Mouse (Mus musculus) right cerebral cortex, postnatal 36 days (tissue): ENCODE results near the gene Akap3.

Experiments
- DNase-seq, 2 experiments: peaks; one replicate each; pipeline ENCODE4 v3.0.0; 2022; ENCODE audit warnings: low spot score in 2 of 2, mixed read lengths in 1 of 2

Akap3 gene

GRCm38 (mm10) chr6:126852881-126853280, at the start of gene Akap3:
TSS of gene Akap3 (plus strand) at chr6:126853098.
- DNase-seq = no peak

DNA sequence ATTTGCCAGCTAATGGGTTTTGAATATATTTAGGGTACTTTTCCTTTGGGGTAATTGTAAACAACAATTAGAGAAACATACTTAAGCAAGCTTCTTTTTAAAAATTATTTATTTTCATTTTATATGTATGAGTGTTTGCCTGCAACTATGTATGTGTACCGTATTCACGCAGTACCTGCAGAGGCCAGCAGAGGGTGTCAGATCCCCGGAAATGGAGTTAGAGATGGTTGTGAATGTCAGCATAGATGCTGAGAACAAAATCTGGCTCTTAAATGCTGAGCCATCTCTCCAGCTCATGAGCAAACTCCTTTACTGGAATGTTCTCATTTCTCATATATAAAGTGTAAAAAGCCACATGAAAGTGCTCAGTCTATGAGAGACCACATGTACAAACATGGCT, 46.1 kb upstream of the Akap3 start:
- DNase-seq = no peak

- no peak for DNase-seq
Measured at GRCm38 (mm10) chr6:126808134-126808533, 44.8 kb upstream of the Akap3 start.

- no peak for DNase-seq
Measured at GRCm38 (mm10) chr6:126808561-126808960, 44.3 kb upstream of the Akap3 start.

DNA sequence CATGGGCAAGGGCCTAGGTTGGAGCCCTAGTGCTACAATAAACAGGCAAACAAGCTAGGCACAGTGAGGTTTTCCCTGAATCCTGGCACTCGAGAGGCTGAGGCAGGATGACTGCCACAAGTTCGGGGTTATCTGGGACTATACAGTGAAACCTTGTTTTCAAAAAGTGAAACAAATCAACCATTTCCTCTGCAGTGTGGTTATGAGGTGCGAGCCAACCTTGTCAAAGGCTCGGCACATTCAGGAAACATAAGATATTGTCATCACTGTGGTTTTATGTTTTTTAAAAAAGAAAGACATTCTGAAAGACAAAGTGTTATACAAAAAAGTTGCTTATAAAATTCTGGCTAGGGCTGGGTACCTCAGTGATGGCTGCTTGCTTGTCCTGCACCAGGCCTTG, 41.4 kb upstream of the Akap3 start:
- no peak for DNase-seq

DNA sequence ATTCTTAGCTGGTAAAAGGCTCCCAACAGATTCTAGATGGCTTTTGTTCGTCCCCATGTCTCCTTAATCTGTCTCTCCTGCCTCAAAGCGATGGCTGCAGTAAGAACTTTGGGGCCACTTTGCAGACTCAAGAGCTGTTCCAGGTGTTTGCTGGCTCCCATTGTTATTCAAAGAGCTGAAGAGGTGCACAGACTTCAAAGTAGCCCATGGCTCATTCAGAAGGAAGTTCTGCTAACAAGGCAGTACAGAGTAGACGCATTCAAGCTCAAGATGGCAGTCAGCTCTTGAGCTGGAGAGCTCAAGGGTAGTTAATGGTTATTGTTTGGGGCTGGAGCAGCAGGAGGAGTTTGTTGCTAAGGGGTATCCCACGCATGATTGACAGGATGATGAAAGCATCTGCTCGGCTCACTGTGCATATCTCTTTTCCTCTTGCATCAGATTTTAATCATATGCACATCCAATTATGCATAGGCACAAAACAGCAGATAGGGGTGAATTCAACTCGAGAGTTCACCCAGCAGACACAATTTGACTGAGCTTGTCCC, 37.6 kb upstream of the Akap3 start:
- DNase-seq = no peak

DNA sequence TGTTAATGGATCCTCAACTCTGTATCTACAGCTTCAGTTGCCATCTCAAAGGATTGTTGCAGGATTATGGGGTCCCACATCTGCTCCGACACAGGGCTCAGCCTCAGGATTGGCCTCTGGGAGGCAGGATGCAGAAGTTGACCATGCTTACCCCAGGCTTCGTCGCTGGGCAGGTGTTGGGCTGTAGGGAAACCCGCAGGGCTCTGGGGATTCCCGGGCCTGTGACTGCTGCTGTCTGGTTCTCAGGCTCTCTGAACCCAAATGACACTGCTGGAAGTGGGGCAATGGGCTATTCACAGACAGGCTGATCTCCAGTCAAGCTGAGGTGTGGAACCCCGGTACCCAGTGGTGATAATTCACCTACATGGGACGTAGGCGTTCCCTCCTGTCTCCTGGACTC, 36.6 kb upstream of the Akap3 start:
- DNase-seq = no peak

DNA sequence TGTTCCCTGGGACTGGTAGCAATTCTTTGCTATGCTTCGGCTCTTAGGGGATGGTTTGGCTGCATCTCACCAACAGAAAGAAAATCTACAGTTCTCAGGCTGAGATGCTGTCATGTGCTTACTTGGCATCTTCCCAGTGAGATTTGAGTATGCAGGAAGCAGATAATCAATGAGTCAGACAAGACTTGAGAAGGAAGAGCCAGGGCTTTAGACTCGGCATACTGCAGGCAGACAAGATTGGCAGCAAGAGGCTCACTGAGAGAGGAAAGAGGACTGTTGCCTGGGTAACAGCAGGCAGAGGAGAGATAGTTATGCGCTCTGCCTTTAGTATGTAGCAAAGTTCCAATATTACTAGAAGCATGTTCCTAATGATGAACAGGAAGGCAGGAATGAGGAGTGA, 29.8 kb upstream of the Akap3 start:
- DNase-seq = peak in 1 of 2 experiments; percentile 31

- DNase-seq = no peak
Measured at GRCm38 (mm10) chr6:126836628-126837027, 16.3 kb upstream of the Akap3 start.

- peak; percentile 91 to 95 for DNase-seq
Measured at GRCm38 (mm10) chr6:126848712-126849704, 3.9 kb upstream of the Akap3 start, which contains the start of gene Ndufa9. TSS of gene Ndufa9 (minus strand) at chr6:126849136.

DNA sequence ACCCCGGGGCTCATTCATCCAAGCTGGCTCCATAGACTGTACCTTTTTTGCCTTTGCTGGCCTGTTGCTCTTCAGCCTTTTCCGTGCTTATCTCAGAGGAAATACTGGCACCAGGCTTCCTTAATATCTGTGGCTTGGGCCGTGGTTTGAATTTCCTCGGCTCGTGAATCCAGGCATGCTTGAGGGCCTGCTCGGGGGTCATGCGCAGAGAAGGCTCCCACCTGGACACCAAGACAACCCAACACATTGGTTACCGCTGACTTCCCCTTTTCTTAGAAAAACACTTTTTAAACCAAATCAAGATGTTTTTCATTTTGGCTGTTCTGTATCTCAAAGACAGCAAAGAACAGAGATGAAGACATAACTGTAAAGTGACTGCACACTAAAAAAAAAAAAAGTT, 24.2 kb downstream of the Akap3 start:
- no peak for DNase-seq

GRCm38 (mm10) chr6:126907378-126907777, 54.5 kb downstream of the Akap3 start:
- DNase-seq = no peak

DNA sequence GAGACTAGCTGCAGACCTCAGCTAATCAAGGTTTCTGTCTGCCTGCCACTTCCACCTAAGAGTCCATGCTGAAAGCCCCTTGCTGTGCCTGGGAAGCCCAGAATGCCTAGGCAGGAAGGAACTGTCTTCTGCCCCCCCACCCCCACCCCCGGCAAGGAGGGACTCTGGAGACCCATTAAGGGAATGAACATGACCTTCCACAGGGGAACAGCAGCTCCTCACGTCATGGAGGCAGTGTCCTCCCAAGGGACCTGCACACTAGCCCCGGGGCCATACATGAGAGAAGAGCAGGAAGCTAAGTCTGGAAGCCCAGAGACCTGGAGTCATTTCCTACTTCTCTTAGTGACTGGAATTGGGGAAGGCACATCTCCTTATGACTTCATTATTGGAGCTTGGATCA, 55.0 kb downstream of the Akap3 start:
- no peak for DNase-seq

- DNase-seq = no peak
Measured at GRCm38 (mm10) chr6:126910727-126911126, 57.8 kb downstream of the Akap3 start.

GRCm38 (mm10) chr6:126914928-126915327, 62.0 kb downstream of the Akap3 start:
- no peak for DNase-seq

DNA sequence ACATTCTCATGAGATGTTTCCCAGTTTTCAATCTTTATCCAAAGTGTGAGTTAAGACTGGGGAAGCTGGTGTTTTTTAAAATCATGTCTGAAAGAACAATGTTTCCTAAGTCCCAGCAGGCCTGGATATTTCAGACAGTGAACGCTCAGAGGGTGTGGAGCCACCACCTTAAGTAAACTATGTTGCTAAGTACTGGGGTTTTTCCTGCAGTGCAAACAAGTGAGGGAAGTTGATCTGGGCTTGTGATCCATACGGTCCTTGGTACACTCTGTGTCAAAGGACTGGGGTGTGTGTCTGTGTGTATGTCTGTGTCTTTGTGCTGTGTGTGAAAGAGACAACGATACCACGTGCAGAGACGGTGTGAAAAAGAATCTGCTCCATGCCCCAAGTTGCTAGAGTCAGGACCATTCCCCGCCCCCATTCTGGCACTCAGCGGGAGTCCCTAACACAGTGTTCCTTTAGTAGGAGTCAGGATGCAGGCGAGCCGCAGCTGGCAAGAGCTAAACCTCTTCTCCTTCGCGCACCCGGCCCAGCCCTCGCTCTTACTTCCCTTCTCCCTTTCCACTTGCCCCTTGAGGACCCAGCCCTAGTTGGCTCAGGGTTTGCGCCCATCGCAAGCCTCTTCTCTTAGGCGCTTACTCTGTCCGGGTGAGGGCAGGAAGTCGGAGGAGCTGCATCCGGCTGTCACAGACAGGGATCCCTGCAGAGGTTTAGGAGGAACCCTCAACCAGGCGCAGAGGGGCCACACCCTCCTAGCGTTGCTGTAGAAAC, 68.4 kb downstream of the Akap3 start, which contains the start of gene Dyrk4:
TSS of gene Dyrk4 (minus strand) at position 729 of the 771 bp plus-strand sequence.
- DNase-seq = peak in 1 of 2 experiments; percentile 4
